Mouse (Mus musculus): Measurements from ENCODE around the gene Plcb1. TPM values are rescaled to one million over a fixed set of nuclear protein-coding genes. Genes with fewer than 3 reads are reported as not detected.

Gene Plcb1
- polyA plus RNA-seq, 1 experiment from 2014 or later, result 7.9 TPM

GRCm38 (mm10) chr2:135123695-135124343 is 338.0 kb downstream of the Plcb1 start:
- 73% methylated on average over 4 of the region's 4 CpGs for WGBS (ENCODE audit: insufficient replicate concordance)
- Histone ChIP-seq H3K4me2 (ENCODE audit: low read depth, low read length) (no peak overlapping the region), H3K4me3 (ENCODE audit: low read depth, low read length) (no peak overlapping the region), H3K9ac (replicated peaks) (no peak overlapping the region), H3K9me3 (ENCODE audit: low read length) (no peaks in the 10 kb centered on the region), H3K27ac (ENCODE audit: low read depth) (no peak overlapping the region), H3K27me3 (ENCODE audit: insufficient read depth, low read length) (no peaks in the 10 kb centered on the region), H3K36me3 (replicated peaks; ENCODE audit: insufficient read depth, low read length) (no peaks in the 10 kb centered on the region), H3K4me1 (ENCODE audit: insufficient read depth) (no peaks in the 10 kb centered on the region)
- DNase-seq (no peak), ATAC-seq (no peak)
- TF ChIP-seq EP300 (IDR thresholded peaks at IDR 0.05; ENCODE audit: low read depth) (no peak), CTCF (IDR thresholded peaks at IDR 0.05; ENCODE audit: low read depth) (no peak)

GRCm38 (mm10) chr2:135140576-135140975 is 354.7 kb downstream of the Plcb1 start:
- H3K9ac ChIP-seq (replicated peaks), result no peak overlapping the region
- TF ChIP-seq EP300 (IDR thresholded peaks at IDR 0.05; ENCODE audit: low read depth) (no peak), CTCF (IDR thresholded peaks at IDR 0.05; ENCODE audit: low read depth) (no peak)
- H3K4me3 ChIP-seq (ENCODE audit: low read depth, low read length), result no peak overlapping the region
- no peak overlapping the region for H3K4me2 ChIP-seq (ENCODE audit: low read depth, low read length)
- no peaks in the 10 kb centered on the region for H3K9me3 ChIP-seq (ENCODE audit: low read length)
- WGBS (ENCODE audit: insufficient replicate concordance), result 28% methylated on average over 8 of the region's 8 CpGs
- no peaks in the 10 kb centered on the region for H3K36me3 ChIP-seq (replicated peaks; ENCODE audit: insufficient read depth, low read length)
- H3K4me1 ChIP-seq (ENCODE audit: insufficient read depth), result no peaks in the 10 kb centered on the region
- no peak for ATAC-seq
- no peak overlapping the region for H3K27ac ChIP-seq (ENCODE audit: low read depth)
- DNase-seq, result no peak
- no peaks in the 10 kb centered on the region for H3K27me3 ChIP-seq (ENCODE audit: insufficient read depth, low read length)

- H3K27ac ChIP-seq (ENCODE audit: low read depth), result no peak overlapping the region
- H3K4me1 ChIP-seq (ENCODE audit: insufficient read depth), result no peaks in the 10 kb centered on the region
- H3K4me3 ChIP-seq (ENCODE audit: low read depth, low read length), result no peak overlapping the region
- H3K36me3 ChIP-seq (replicated peaks; ENCODE audit: insufficient read depth, low read length), result no peaks in the 10 kb centered on the region
- ATAC-seq (no peak), DNase-seq (no peak)
- no peak for TF ChIP-seq EP300 (IDR thresholded peaks at IDR 0.05; ENCODE audit: low read depth)
- TF ChIP-seq CTCF (IDR thresholded peaks at IDR 0.05; ENCODE audit: low read depth), result no peak
- H3K4me2 ChIP-seq (ENCODE audit: low read depth, low read length), result no peak overlapping the region
- no peaks in the 10 kb centered on the region for H3K27me3 ChIP-seq (ENCODE audit: insufficient read depth, low read length)
- WGBS (ENCODE audit: insufficient replicate concordance), result 73% methylated on average over 7 of the region's 7 CpGs
- no peak overlapping the region for H3K9ac ChIP-seq (replicated peaks)
- no peaks in the 10 kb centered on the region for H3K9me3 ChIP-seq (ENCODE audit: low read length)
Observed at GRCm38 (mm10) chr2:135152289-135152688, 366.4 kb downstream of the Plcb1 start.

GRCm38 (mm10) chr2:135153248-135153647 is 367.4 kb downstream of the Plcb1 start:
- H3K27me3 ChIP-seq (ENCODE audit: insufficient read depth, low read length), result no peaks in the 10 kb centered on the region
- DNase-seq (no peak), ATAC-seq (no peak)
- no peak overlapping the region for H3K4me3 ChIP-seq (ENCODE audit: low read depth, low read length)
- TF ChIP-seq CTCF (IDR thresholded peaks at IDR 0.05; ENCODE audit: low read depth) (no peak), EP300 (IDR thresholded peaks at IDR 0.05; ENCODE audit: low read depth) (no peak)
- H3K9ac ChIP-seq (replicated peaks), result no peak overlapping the region
- WGBS (ENCODE audit: insufficient replicate concordance), result 90% methylated on average over 4 of the region's 4 CpGs
- no peak overlapping the region for H3K4me2 ChIP-seq (ENCODE audit: low read depth, low read length)
- H3K9me3 ChIP-seq (ENCODE audit: low read length), result no peaks in the 10 kb centered on the region
- no peaks in the 10 kb centered on the region for H3K36me3 ChIP-seq (replicated peaks; ENCODE audit: insufficient read depth, low read length)
- no peaks in the 10 kb centered on the region for H3K4me1 ChIP-seq (ENCODE audit: insufficient read depth)
- H3K27ac ChIP-seq (ENCODE audit: low read depth), result no peak overlapping the region

GRCm38 (mm10) chr2:135156055-135156454 is 370.2 kb downstream of the Plcb1 start:
- Histone ChIP-seq H3K36me3 (replicated peaks; ENCODE audit: insufficient read depth, low read length) (no peaks in the 10 kb centered on the region), H3K4me3 (ENCODE audit: low read depth, low read length) (no peak overlapping the region), H3K4me1 (ENCODE audit: insufficient read depth) (no peaks in the 10 kb centered on the region), H3K4me2 (ENCODE audit: low read depth, low read length) (no peak overlapping the region), H3K9me3 (ENCODE audit: low read length) (no peaks in the 10 kb centered on the region), H3K9ac (replicated peaks) (no peak overlapping the region), H3K27me3 (ENCODE audit: insufficient read depth, low read length) (no peaks in the 10 kb centered on the region), H3K27ac (ENCODE audit: low read depth) (no peak overlapping the region)
- no peak for TF ChIP-seq EP300 (IDR thresholded peaks at IDR 0.05; ENCODE audit: low read depth)
- TF ChIP-seq CTCF (IDR thresholded peaks at IDR 0.05; ENCODE audit: low read depth), result no peak
- ATAC-seq (no peak), DNase-seq (no peak)
- WGBS (ENCODE audit: insufficient replicate concordance), result 78% methylated on average over 7 of the region's 7 CpGs

- no peak for TF ChIP-seq EP300 (IDR thresholded peaks at IDR 0.05; ENCODE audit: low read depth)
- no peak for TF ChIP-seq CTCF (IDR thresholded peaks at IDR 0.05; ENCODE audit: low read depth)
- Histone ChIP-seq H3K4me2 (ENCODE audit: low read depth, low read length) (no peak overlapping the region), H3K4me1 (ENCODE audit: insufficient read depth) (no peaks in the 10 kb centered on the region), H3K27me3 (ENCODE audit: insufficient read depth, low read length) (no peaks in the 10 kb centered on the region), H3K9ac (replicated peaks) (no peak overlapping the region), H3K4me3 (ENCODE audit: low read depth, low read length) (no peak overlapping the region), H3K27ac (ENCODE audit: low read depth) (no peak overlapping the region), H3K9me3 (ENCODE audit: low read length) (no peaks in the 10 kb centered on the region), H3K36me3 (replicated peaks; ENCODE audit: insufficient read depth, low read length) (no peaks in the 10 kb centered on the region)
- 84% methylated on average over 2 of the region's 2 CpGs for WGBS (ENCODE audit: insufficient replicate concordance)
- ATAC-seq, result no peak
- DNase-seq, result no peak
Observed at GRCm38 (mm10) chr2:135157961-135158360, 372.1 kb downstream of the Plcb1 start.
